Comparison of ENCODE assay signal across 9 mouse cellular contexts in the genomic region with DNA sequence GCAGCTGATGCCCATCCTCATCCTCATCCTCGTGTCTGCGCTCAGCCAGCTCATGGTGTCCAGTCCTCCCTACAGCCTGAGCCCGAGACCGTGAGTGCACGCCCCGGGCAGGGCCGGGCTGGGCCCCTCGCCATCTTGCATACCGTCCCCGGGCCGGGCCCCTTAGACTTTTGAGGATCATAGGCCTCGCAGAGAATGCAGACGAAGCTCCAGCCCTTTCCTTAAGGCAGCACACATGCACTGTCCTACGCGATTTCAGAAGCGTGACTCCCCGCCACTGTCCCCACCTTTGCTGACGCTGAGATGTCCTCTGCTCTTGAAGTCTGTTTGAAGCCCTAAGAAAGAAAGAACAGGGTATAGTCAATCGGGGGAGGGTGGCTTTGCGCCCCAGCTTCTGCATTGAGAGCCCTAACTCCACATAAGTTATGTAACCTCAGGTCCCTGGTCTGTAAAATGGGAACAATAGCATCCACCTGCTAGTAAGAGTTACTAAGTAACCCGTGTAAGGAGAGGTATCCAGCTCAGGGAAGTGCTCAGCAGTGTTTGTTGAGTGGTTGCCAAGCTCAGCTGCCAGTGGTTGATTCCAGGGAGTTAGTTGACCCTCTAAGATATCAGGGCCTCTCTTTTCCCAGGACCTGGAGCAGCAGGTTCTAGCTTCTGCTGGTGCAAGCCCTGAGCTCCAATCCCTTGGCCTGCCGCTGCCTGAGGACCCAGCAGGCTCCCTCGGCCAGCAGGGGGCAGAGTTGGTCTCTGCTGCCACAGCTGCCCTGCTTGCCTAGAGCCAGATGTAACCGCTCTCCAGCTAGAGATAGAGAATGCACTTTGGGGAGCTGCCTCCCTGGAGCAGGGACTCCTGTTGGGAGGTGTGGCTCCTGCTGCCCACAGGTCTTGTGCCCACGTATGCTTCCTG. TPM values are rescaled to one million over a fixed set of nuclear protein-coding genes. Genes with fewer than 3 reads are reported as not detected.
A peak's percentile ranks its signal among the peaks of the same experiment; 100 is the strongest.
DNase-seq lines count a peak whose midpoint lies in the region; ATAC-seq lines count a peak whose summit lies in the region.
"Had no signal": no experiment of that assay in that cellular context is flagged by ENCODE, and none has a peak within 500 bp of the region (broad histone marks: within the 10 kb centered on the region; RNA-seq: fewer than 3 reads in every experiment).

No protein-coding gene starts in this region.

- WGBS in forebrain, embryonic 13.5 days, result 78% methylated on average over 25 of the region's 25 CpGs
- WGBS in hindbrain, embryonic 12.5 days, result 80% methylated on average over 25 of the region's 25 CpGs
- WGBS in midbrain, embryonic 13.5 days, result 83% methylated on average over 25 of the region's 25 CpGs

- ATAC-seq in cerebellum, adult (ENCODE audit: insufficient number of reproducible peaks, low FRiP score, low TSS enrichment), result no peak
- ATAC-seq in forebrain, embryonic 13.5 days, result no peak
- ATAC-seq in hindbrain, embryonic 12.5 days (ENCODE audit: low FRiP score), result no peak
- ATAC-seq in midbrain, embryonic 13.5 days, result no peak

- H3K36me3 ChIP-seq in forebrain, embryonic 13.5 days (ENCODE audit: poor library complexity, severe bottlenecking), result peaks cover 61% of the 10 kb centered on the region
- peaks cover 53% of the 10 kb centered on the region for H3K36me3 ChIP-seq in hindbrain, embryonic 12.5 days
- peaks cover 54% of the 10 kb centered on the region for H3K36me3 ChIP-seq in midbrain, embryonic 13.5 days

- no peak overlapping the region for H3K4me2 ChIP-seq in forebrain, embryonic 13.5 days
- no peak overlapping the region for H3K4me2 ChIP-seq in hindbrain, embryonic 12.5 days (replicated peaks)
- H3K4me2 ChIP-seq in midbrain, embryonic 13.5 days (replicated peaks), result no peak overlapping the region
- H3K4me2 ChIP-seq: limb, embryonic 13.5 days had no signal

- H3K9ac ChIP-seq in forebrain, embryonic 13.5 days, result peak overlapping the region; percentile 35; the same call in 1 of the 2 replicates
- H3K9ac ChIP-seq in hindbrain, embryonic 12.5 days, result no peak overlapping the region
- no peak overlapping the region for H3K9ac ChIP-seq in midbrain, embryonic 13.5 days (replicated peaks)
- H3K9ac ChIP-seq: limb, embryonic 13.5 days had no signal

- peak overlapping the region; percentile 49 for H3K27ac ChIP-seq in forebrain, embryonic 13.5 days
- 0 out of 2 replicates have a peak overlapping the region, but pooled peaks have one; percentile 62 for H3K27ac ChIP-seq in hindbrain, embryonic 12.5 days
- peak overlapping the region; percentile 37 for H3K27ac ChIP-seq in midbrain, embryonic 13.5 days
- H3K27ac ChIP-seq: limb, embryonic 13.5 days had no signal

- H3K9me3 ChIP-seq in forebrain, embryonic 13.5 days (replicated peaks), result no peaks in the 10 kb centered on the region
- H3K9me3 ChIP-seq in hindbrain, embryonic 12.5 days (replicated peaks), result no peaks in the 10 kb centered on the region
- no peaks in the 10 kb centered on the region for H3K9me3 ChIP-seq in midbrain, embryonic 13.5 days
- H3K9me3 ChIP-seq: limb, embryonic 13.5 days had no signal

- H3K4me3 ChIP-seq in forebrain, embryonic 13.5 days, result no peak overlapping the region
- H3K4me3 ChIP-seq in hindbrain, embryonic 12.5 days, result no peak overlapping the region
- H3K4me3 ChIP-seq in midbrain, embryonic 13.5 days (replicated peaks), result no peak overlapping the region
- H3K4me3 ChIP-seq: limb, embryonic 13.5 days had no signal

- H3K4me1 ChIP-seq in forebrain, embryonic 13.5 days, result peaks cover 57% of the 10 kb centered on the region
- H3K4me1 ChIP-seq in hindbrain, embryonic 12.5 days, result peaks cover 48% of the 10 kb centered on the region
- H3K4me1 ChIP-seq in midbrain, embryonic 13.5 days (replicated peaks), result peaks cover 51% of the 10 kb centered on the region

- H3K27me3 ChIP-seq in forebrain, embryonic 13.5 days, result no peaks in the 10 kb centered on the region
- H3K27me3 ChIP-seq in hindbrain, embryonic 12.5 days, result no peaks in the 10 kb centered on the region
- H3K27me3 ChIP-seq in midbrain, embryonic 13.5 days, result no peaks in the 10 kb centered on the region
- H3K27me3 ChIP-seq: limb, embryonic 13.5 days had no signal

- intact Hi-C loops in left cerebral cortex, postnatal 36 days (cut with DNase I), result loop anchor here (10.0 kb wide), 1 partner anchor 220 kb away; no protein-coding TSS in a partner anchor

- DNase-seq in cerebellum, adult 11-12 months, result peak; percentile 51
- DNase-seq in c-Kit-positive CD71-positive TER-119-negative erythroid progenitor cells, embryonic 14.5 days (ENCODE audit: low read depth), result peak; percentile 67
- peak; percentile 72 to 79 for DNase-seq in left cerebral cortex, postnatal 36 days (ENCODE audit: low spot score in 2 of 2)
- peak; percentile 84 for DNase-seq in spleen, adult 12 weeks (ENCODE audit: low spot score)

RNA-seq across cellular contexts. Expression of a gene that starts 15.2 kb away (rescaled TPM):
- 16.9 and 18.4 TPM in 2 replicates for polyA plus RNA-seq in forebrain, embryonic 13.5 days (2015; fragmentation: Nextera tagmentation; extraction: Ambion mirVana)
- polyA plus RNA-seq in hindbrain, embryonic 12.5 days (2016; fragmentation: Nextera tagmentation; extraction: Ambion mirVana), result 23.8 and 24.7 TPM in 2 replicates
- 10 to 100 TPM; 51.8 to 56.0 TPM for total RNA-seq in left cerebral cortex, postnatal 36 days (2021)
- 18.3 and 18.6 TPM in 2 replicates for polyA plus RNA-seq in midbrain, embryonic 13.5 days (2015; fragmentation: Nextera tagmentation; extraction: Ambion mirVana)

RNA-seq across cellular contexts. Expression of a gene that starts 57.1 kb away (rescaled TPM):
- polyA plus RNA-seq in forebrain, embryonic 13.5 days (2015; fragmentation: Nextera tagmentation; extraction: Ambion mirVana), result 69.3 and 71.3 TPM in 2 replicates
- 78.1 and 78.6 TPM in 2 replicates for polyA plus RNA-seq in hindbrain, embryonic 12.5 days (2016; fragmentation: Nextera tagmentation; extraction: Ambion mirVana)
- total RNA-seq in left cerebral cortex, postnatal 36 days (2021), result 10 to 100 TPM; 33.5 to 58.5 TPM
- polyA plus RNA-seq in midbrain, embryonic 13.5 days (2015; fragmentation: Nextera tagmentation; extraction: Ambion mirVana), result 48.5 and 58.7 TPM in 2 replicates
